Mouse (Mus musculus) splenic B cell, adult 2 months (primary cell): ENCODE results near the gene 4930452B06Rik.
"Not testable (repeated sequence)": the region's sequence is repeated elsewhere in the genome, so short reads cannot be mapped to it uniquely, and the experiment has no call there.

Experiments
- DNase-seq: peaks from one replicate; pipeline ENCODE4 v3.0.0-alpha.2; 2011; ENCODE audit warnings: low read depth, low spot score
- H3K27me3 ChIP-seq: 2 replicates; pipeline ENCODE4 v1.6.1; 2012; ENCODE audit warnings: mild to moderate bottlenecking, low read length, moderate library complexity, mixed read lengths; ENCODE audit not compliant: control insufficient read depth, poor library complexity, insufficient read depth, severe bottlenecking
- H3K36me3 ChIP-seq: 2 replicates; pipeline ENCODE4 v1.6.1; 2012; ENCODE audit warnings: mild to moderate bottlenecking, low read length, moderate library complexity, mixed read lengths; ENCODE audit not compliant: control insufficient read depth, poor library complexity, insufficient read depth, severe bottlenecking

4930452B06Rik gene

GRCm38 (mm10) chr14:8665636-8666411 lies at the start of gene 4930452B06Rik:
4930452B06Rik (minus strand) TSS chr14:8666240.
- no peak for DNase-seq
- Histone ChIP-seq H3K36me3 (no peaks in the 10 kb centered on the region), H3K27me3 (no peaks in the 10 kb centered on the region)

DNA sequence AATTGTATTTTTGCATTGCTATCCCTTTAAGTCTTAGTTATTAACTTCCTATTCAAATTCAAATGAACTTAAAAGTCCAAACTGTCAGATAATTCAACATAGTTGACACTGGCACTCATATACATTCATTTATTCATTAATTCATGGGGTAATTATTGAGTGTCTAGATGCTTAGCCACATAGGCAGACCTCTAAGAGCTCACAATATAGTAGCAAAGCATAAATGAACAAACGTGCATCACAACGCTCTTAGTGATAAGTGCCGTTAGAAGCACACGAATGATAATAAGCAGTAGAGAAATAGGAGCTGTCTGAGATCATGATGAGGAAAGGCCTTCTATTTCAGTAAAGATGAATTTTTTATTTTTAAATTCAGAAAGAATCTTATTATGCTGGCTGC lies 46.6 kb upstream of the 4930452B06Rik start:
- no peaks in the 10 kb centered on the region for H3K27me3 ChIP-seq
- DNase-seq = no peak
- no peaks in the 10 kb centered on the region for H3K36me3 ChIP-seq

DNA sequence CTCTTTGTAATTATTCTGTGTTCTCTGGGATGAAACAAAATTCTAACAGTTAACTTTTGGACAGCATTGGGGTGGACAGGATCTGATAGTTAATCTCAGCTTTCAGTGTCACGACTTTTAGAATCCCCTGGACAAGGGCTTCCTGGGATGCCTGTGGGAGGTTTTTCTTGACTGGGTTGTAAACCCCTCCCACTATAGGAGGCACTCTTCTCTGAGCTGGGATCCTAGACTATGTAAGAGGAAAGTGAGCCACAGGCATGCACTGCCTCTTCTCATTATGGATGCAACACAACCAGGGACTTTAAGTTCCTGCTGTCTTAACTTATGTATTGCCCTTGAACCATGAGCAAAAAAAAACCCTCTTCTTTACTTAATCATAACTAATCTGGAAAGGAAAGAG lies 23.4 kb upstream of the 4930452B06Rik start:
- H3K36me3 ChIP-seq = no peaks in the 10 kb centered on the region
- H3K27me3 ChIP-seq = no peaks in the 10 kb centered on the region
- DNase-seq = no peak

- H3K36me3 ChIP-seq = no peaks in the 10 kb centered on the region
- no peaks in the 10 kb centered on the region for H3K27me3 ChIP-seq
- no peak for DNase-seq
Measured at GRCm38 (mm10) chr14:8688462-8688861, 22.4 kb upstream of the 4930452B06Rik start.

- H3K36me3 ChIP-seq = no peaks in the 10 kb centered on the region
- DNase-seq = no peak
- H3K27me3 ChIP-seq = no peaks in the 10 kb centered on the region
Measured at GRCm38 (mm10) chr14:8686185-8686584, 20.1 kb upstream of the 4930452B06Rik start.

- no peaks in the 10 kb centered on the region for H3K36me3 ChIP-seq
- no peak for DNase-seq
- no peaks in the 10 kb centered on the region for H3K27me3 ChIP-seq
Measured at GRCm38 (mm10) chr14:8679896-8680295, 13.9 kb upstream of the 4930452B06Rik start.

- Histone ChIP-seq H3K27me3 (no peaks in the 10 kb centered on the region), H3K36me3 (no peaks in the 10 kb centered on the region)
- no peak for DNase-seq
Measured at GRCm38 (mm10) chr14:8660359-8660758, 5.7 kb downstream of the 4930452B06Rik start.

DNA sequence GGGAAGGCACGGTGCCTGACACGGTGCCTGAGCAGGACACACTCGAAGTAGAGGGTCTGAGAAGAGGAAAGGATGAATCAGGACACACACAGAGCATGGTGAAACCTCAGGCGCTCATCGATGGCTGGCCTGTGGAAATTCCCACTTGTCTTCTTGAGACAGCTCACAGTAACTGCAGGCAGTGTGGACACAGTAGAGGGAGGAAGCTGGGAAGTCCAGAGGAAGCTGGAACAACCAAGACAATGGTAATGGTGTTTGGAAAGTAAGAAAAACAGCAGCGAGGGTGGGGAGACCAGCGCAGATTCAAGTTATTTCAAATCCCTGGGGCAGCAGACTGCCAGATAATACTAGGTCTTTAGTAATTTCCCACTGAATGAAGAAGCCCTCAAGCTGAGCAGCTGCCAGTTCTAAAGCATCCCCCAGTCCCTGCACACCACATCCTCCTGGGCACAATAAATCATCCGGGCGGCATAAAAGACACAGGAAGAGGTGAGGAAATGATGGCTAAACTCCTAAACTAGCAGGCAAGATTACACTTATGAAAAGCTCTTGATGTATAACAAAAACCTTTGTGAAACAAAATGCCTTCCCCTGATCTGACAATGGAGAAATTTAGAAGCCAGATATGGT lies 24.3 kb downstream of the 4930452B06Rik start:
- no peak for DNase-seq

DNA sequence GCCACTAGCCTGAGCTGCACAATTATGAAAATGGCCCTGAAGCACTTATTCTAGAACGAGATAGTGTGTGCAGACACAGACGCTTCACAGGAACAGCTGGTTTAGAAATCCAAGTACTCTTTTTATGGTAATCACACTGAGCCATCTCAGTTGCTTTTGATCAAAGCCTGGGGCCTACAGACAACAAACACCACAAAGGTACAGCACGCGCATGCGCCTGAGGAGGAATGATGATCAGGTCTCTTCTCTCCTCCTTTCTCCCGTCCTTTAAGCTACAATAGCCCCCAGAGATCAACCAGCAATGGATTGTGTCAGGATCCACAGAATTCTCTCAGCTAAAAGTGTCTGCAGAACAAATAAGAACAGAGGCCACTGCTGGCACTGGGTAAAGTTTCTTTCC lies 33.8 kb downstream of the 4930452B06Rik start:
- no peaks in the 10 kb centered on the region for H3K27me3 ChIP-seq
- DNase-seq = no peak
- H3K36me3 ChIP-seq = no peaks in the 10 kb centered on the region

More for the DNA sequence above, 24.3 kb downstream of the 4930452B06Rik start:
- no peaks in the 10 kb centered on the region for H3K27me3 ChIP-seq
- no peaks in the 10 kb centered on the region for H3K36me3 ChIP-seq

GRCm38 (mm10) chr14:8628406-8628805 lies 37.6 kb downstream of the 4930452B06Rik start:
- Histone ChIP-seq H3K36me3 (no peaks in the 10 kb centered on the region), H3K27me3 (no peaks in the 10 kb centered on the region)
- no peak for DNase-seq

DNA sequence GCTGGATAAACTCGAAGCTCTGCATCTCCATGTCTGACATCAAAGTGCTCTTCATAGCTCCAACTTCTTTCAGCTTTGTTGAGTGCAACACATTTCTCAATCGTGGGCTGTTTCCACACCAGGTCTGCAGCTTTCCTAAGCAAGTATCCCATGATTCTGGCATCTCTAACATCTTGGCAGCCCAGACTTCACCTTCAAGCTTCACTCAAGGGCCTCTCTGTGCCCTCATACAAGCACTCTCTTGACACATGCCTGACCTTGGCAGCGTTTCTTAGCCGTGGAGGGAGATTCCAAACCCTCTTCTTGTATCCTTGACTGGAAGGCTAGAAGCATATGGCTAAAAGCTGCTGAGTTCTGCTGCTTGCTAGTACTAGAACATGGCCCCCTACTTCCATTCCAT lies 38.6 kb downstream of the 4930452B06Rik start:
- H3K36me3 ChIP-seq = no peaks in the 10 kb centered on the region
- no peaks in the 10 kb centered on the region for H3K27me3 ChIP-seq
- DNase-seq = no peak

DNA sequence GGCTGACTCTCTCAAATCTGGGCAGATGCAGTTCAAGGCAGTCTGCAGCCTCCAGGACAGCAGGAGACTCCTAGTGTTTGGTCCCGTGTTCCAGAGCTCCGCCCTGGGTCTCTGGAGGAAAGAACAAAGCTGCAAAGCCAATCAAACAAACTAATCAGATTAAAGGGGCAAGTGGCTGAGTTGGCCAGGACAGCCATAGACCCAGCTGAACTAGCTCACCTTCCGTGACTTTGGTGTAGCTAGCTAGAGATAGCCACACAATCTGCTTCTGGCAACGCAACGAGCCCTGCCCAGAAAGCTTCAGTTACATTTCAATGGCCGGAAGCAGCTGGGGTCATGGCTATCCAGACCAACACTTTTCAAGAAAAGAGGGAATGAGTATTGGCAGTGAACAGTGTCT lies 44.9 kb downstream of the 4930452B06Rik start:
- H3K36me3 ChIP-seq = no peaks in the 10 kb centered on the region
- DNase-seq = no peak
- no peaks in the 10 kb centered on the region for H3K27me3 ChIP-seq

DNA sequence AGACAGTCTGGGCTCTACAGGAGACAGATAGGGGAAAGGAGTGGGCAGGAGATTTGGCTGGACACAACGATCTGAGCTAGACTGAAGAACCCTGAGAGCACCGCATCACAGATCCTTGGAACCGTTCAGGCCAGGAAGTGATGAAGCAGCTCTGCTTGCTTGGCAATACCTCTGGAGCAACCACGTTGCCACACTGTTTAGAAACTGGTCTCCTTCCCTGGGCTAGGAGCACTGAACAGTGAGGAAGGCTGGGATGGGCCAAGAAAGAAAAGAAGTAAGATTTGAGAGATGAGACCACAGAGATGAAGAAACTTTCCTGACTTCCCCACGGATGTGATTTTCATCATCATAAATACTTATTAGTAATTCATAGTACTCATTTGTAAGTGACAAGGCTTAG lies 45.5 kb downstream of the 4930452B06Rik start:
- DNase-seq = no peak
- no peaks in the 10 kb centered on the region for H3K36me3 ChIP-seq
- H3K27me3 ChIP-seq = no peaks in the 10 kb centered on the region

DNA sequence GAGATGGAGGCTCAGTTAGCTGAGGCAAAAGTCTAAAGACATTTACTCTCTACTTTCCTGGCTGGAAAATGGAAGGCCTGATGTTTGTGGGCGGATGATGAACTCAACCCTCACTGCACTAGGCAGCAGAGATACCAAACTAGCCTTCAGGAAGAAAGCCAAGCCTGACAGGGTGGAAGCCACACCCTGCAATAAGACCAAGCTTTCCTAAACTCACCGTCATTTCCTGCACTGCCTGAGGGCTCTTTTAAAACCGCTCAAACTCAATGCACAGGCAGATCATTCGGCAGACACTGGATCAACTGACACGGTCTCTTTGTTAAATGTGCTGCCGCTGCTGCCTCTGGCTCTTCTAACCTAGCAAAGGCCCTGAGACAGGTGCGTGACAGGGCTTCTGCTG lies 50.4 kb downstream of the 4930452B06Rik start:
- DNase-seq = no peak
- no peaks in the 10 kb centered on the region for H3K27me3 ChIP-seq
- no peaks in the 10 kb centered on the region for H3K36me3 ChIP-seq

- not testable (repeated sequence) for DNase-seq, H3K36me3 ChIP-seq, H3K27me3 ChIP-seq
Measured at GRCm38 (mm10) chr14:8614430-8614829, 51.6 kb downstream of the 4930452B06Rik start.
